Mouse (Mus musculus): ENCODE measurements around the gene Sgo2a.

- TF ChIP-seq FLI1 (IDR thresholded peaks at IDR 0.05; ENCODE audit: low read length): no peak
- no peak for TF ChIP-seq GATA1 (IDR thresholded peaks at IDR 0.05; ENCODE audit: borderline replicate concordance, low read length)
Measured at GRCm38 (mm10) chr1:58045076-58045475, 49.3 kb downstream of the Sgo2a start.

All from megakaryocyte, embryonic 14.5 days (primary cell).